Mouse (Mus musculus) ES-E14 (cell line): ENCODE results near the gene Ptpra. TPM values are rescaled to one million over a fixed set of nuclear protein-coding genes. Genes with fewer than 3 reads are reported as not detected.
A peak's percentile ranks its signal among the peaks of the same experiment; 100 is the strongest.

Experiments used
- DNase-seq: peaks from one replicate; pipeline ENCODE4 v3.0.0-alpha.2; 2013; ENCODE audit warnings: low read depth, low spot score
- H3K27ac ChIP-seq: 2 replicates; pipeline ENCODE4 v1.5.1; 2012; ENCODE audit warnings: low read depth, mild to moderate bottlenecking, low read length, moderate library complexity, mixed read lengths; ENCODE audit not compliant: poor library complexity, insufficient read depth, severe bottlenecking
- H3K36me3 ChIP-seq: 2 replicates; pipeline ENCODE4 v1.6.1; 2012; ENCODE audit warnings: mild to moderate bottlenecking, low read length, moderate library complexity, mixed read lengths; ENCODE audit not compliant: control insufficient read depth, poor library complexity, insufficient read depth, severe bottlenecking
- H3K4me1 ChIP-seq, 2 experiments: fragments of 150-350 bp in 1 of 2; sonication (generic) in 1 of 2; 2 replicates each; pipeline ENCODE4 v1.6.1; 2012; ENCODE audit warnings: low read length in 2 of 2, mild to moderate bottlenecking in 1 of 2, mixed read lengths in 1 of 2; ENCODE audit not compliant: control insufficient read depth in 2 of 2, insufficient read depth in 2 of 2, poor library complexity in 1 of 2
- H3K4me3 ChIP-seq, 2 experiments: fragments of 150-350 bp in 1 of 2; sonication (generic) in 1 of 2; 2 replicates each; pipeline ENCODE4 v1.5.1; 2012; ENCODE audit warnings: low read length in 2 of 2, low read depth in 1 of 2, mild to moderate bottlenecking in 1 of 2, mixed read lengths in 1 of 2; ENCODE audit not compliant: insufficient read depth in 1 of 2, poor library complexity in 1 of 2, severe bottlenecking in 1 of 2
- H3K9ac ChIP-seq: 2 replicates; pipeline ENCODE4 v1.6.1; 2012; ENCODE audit warnings: low read depth, mild to moderate bottlenecking, low read length, mixed read lengths; ENCODE audit not compliant: poor library complexity, insufficient read depth, severe bottlenecking
- H3K9me3 ChIP-seq: fragments of 150-350 bp; sonication (generic); 2 replicates; pipeline ENCODE4 v1.6.1; 2012; ENCODE audit warnings: low read depth, mild to moderate bottlenecking, low read length; ENCODE audit not compliant: control insufficient read depth, insufficient read depth
- CHD2 ChIP-seq: IDR thresholded peaks from 2 replicates; pipeline ENCODE4 v1.6.1; 2014; ENCODE audit warnings: mild to moderate bottlenecking, low read depth, low read length, inconsistent platforms
- HCFC1 ChIP-seq: IDR thresholded peaks from 2 replicates; pipeline ENCODE4 v1.6.1; 2012; ENCODE audit warnings: low read length, inconsistent platforms, borderline replicate concordance; ENCODE audit not compliant: insufficient read depth
- MAFK ChIP-seq: IDR thresholded peaks from 2 replicates; pipeline ENCODE4 v1.6.1; 2014; ENCODE audit warnings: mild to moderate bottlenecking, low read depth, low read length, inconsistent platforms; ENCODE audit not compliant: insufficient read depth
- ZC3H11A ChIP-seq: IDR thresholded peaks from 2 replicates; pipeline ENCODE4 v1.6.1; 2012; ENCODE audit warnings: low read depth, mild to moderate bottlenecking, inconsistent platforms, low read length, borderline replicate concordance
- ZNF384 ChIP-seq: IDR thresholded peaks from 2 replicates; pipeline ENCODE4 v1.6.1; 2012; ENCODE audit warnings: low read depth, low read length, inconsistent platforms
- in situ Hi-C, 2 experiments: fragments of 600-800 bp; cut with MboI; formaldehyde crosslinking; loops; one replicate each; pipeline ENCODE4 v1.15.1; 2025; ENCODE audit warnings: low sequenced_read_pairs in 2 of 2, inconsistent platforms in 1 of 2; ENCODE audit not compliant: unreplicated experiment in 2 of 2
- total RNA-seq: library from RNA; depleted of rRNA; stranded (reverse); fragments of 300-350 nt; gene quantifications from 2 replicates; pipeline ENCODE4 v1.2.3, GENCODE M21; 2012

Gene Ptpra
- total RNA-seq, 1 experiment = 35.1 TPM

DNA sequence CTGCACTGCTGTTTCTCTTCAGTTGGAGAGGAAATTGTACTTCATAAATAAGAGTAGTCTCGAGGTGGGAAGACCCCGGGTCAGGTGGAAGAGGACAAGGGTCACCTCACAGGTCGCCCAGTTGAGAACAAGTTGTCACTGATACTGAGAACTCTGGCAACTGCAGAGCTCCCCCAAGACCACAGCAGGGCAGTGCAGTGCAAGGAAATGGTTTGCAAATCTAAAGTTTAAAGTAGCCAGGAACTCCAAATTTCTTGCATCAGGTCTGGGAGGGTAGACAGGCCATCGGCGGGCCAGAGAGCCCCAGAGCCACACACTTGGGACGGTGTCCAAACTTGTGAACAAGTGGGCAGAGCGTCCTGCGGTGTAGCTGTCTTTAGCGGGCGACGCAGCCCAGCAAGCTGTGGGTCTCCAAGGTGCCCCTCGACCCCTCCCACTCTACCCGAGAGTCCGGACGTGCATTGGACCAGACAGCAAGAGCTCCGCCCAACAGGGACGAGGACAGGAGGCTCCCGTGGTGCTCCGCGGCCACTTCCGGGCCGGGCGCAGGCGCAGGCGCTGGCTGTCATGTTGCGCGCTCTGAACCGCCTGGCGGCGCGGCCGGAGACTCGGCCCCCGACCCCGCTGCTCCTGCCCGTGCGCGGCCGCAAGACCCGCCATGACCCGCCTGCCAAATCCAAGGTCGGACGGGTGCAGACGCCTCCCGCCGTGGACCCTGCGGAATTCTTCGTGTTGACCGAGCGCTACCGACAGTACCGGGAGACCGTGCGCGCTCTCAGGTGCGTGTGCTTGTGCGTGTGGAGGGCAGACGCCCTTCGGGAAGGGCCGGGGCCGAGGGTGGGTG is 113.4 kb downstream of the Ptpra start, which contains the start of gene Mrps26:
Gene Mrps26 (plus strand): TSS at position 531 of the 844 bp plus-strand sequence.
- peaks cover 6% of the 10 kb centered on the region; the same call in 1 of the 2 replicates for H3K36me3 ChIP-seq
- in situ Hi-C loops = no loop called here
- DNase-seq = peak; percentile 90
- H3K27ac ChIP-seq = no peak within 1 kb of the TSS
- H3K4me1 ChIP-seq = peaks cover 0 to 9% of the 10 kb centered on the region in 2 experiments; a peak in 2 of 4 replicates
- no peaks in the 10 kb centered on the region for H3K9me3 ChIP-seq
- peak; percentile 59 for TF ChIP-seq HCFC1
- TF ChIP-seq ZNF384 = no peak
- H3K4me3 ChIP-seq = peak within 1 kb of the TSS; percentile 92
- peak within 1 kb of the TSS; percentile 91 for H3K9ac ChIP-seq

DNA sequence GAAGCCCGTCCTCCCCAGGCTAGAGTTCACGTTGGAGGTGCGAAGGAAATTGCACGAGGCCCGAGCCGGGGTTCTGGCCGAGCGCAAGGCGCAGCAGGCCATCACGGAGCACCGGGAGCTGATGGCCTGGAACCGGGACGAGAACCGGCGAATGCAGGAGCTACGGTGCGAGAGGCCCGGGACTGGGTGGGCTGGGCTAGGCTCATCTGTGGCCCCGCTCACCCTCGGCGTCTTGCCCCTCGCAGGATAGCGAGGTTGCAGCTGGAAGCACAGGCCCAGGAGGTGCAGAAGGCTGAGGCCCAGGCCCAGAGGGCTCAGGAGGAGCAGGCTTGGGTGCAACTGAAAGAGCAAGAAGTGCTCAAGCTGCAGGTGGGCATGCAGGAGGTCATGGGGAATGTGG is 114.0 kb downstream of the Ptpra start:
- peak overlapping the region; percentile 91 for H3K9ac ChIP-seq
- no peaks in the 10 kb centered on the region for H3K9me3 ChIP-seq
- H3K27ac ChIP-seq = no peak overlapping the region
- in situ Hi-C loops = no loop called here
- H3K36me3 ChIP-seq = peaks cover 6% of the 10 kb centered on the region; the same call in 1 of the 2 replicates
- H3K4me1 ChIP-seq = peaks cover 0 to 9% of the 10 kb centered on the region in 2 experiments; a peak in 2 of 4 replicates
- peak overlapping the region; percentile 92 for H3K4me3 ChIP-seq
- TF ChIP-seq ZC3H11A (no peak), HCFC1 (no peak), ZNF384 (no peak), CHD2 (no peak), MAFK (no peak)
- DNase-seq = no peak

DNA sequence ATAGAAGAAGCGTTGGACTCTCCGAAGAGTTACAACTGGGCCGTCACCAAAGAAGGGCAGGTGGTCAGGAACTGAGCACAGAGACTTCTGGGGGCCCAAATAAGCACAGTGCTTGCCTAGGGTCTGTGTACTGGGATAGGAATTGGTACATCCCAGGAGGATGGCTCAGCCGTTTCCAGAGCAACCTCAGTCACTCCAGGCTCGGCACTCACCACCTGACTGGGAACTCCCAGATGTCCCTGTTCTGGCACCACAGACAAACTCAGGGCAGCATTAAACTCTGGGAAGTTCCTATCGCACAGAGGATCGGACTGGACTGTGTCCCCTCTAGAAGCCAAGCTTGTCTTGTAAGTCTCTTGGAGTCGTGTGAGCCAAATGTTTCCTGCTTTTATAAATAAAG is 114.9 kb downstream of the Ptpra start:
- TF ChIP-seq ZC3H11A (no peak), HCFC1 (no peak), MAFK (no peak), ZNF384 (no peak), CHD2 (no peak)
- DNase-seq = no peak
- peaks cover 6% of the 10 kb centered on the region; the same call in 1 of the 2 replicates for H3K36me3 ChIP-seq
- no peak overlapping the region for H3K27ac ChIP-seq
- H3K9ac ChIP-seq = peak overlapping the region; percentile 91; the same call in 1 of the 2 replicates
- in situ Hi-C loops = no loop called here
- peaks cover 0 to 9% of the 10 kb centered on the region in 2 experiments; a peak in 2 of 4 replicates for H3K4me1 ChIP-seq
- no peaks in the 10 kb centered on the region for H3K9me3 ChIP-seq
- H3K4me3 ChIP-seq = no peak overlapping the region; a peak in 1 of 4 replicates

DNA sequence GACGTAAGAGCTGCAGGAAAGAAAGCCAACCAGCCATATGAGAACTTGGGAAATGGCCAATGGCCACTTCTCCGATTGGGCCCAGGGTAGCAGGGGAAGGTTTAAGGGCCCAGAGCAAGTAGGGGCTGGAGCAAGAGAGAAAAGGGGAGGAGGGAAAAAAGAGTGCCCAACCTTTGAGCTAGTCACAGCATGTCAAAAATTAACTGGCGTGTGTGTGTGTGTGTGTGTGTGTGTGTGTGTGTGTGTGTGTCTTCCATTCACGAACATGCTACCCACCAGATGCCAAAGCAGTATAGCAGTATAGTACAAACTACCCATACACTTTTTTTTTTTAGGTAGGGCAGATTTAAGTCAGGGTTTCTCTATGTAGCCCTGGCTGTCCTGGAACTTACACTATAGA is 118.8 kb downstream of the Ptpra start:
- DNase-seq = no peak
- in situ Hi-C loops = no loop called here
- Histone ChIP-seq H3K36me3 (peaks cover 6% of the 10 kb centered on the region; the same call in 1 of the 2 replicates), H3K9ac (no peak overlapping the region), H3K4me1 (peaks cover 0 to 9% of the 10 kb centered on the region in 2 experiments; a peak in 2 of 4 replicates), H3K27ac (no peak overlapping the region), H3K4me3 (no peak overlapping the region), H3K9me3 (no peaks in the 10 kb centered on the region)
- no peak for TF ChIP-seq MAFK
- no peak for TF ChIP-seq ZNF384
- TF ChIP-seq CHD2 = no peak
- TF ChIP-seq HCFC1 = no peak
- no peak for TF ChIP-seq ZC3H11A
